Mouse (Mus musculus) ES-E14 (cell line): ENCODE measurements around the gene Acot13.

Experiments
- CHD2 ChIP-seq: IDR thresholded peaks from 2 replicates; pipeline ENCODE4 v1.6.1; 2014; ENCODE audit warnings: mild to moderate bottlenecking, low read depth, low read length, inconsistent platforms
- HCFC1 ChIP-seq: IDR thresholded peaks from 2 replicates; pipeline ENCODE4 v1.6.1; 2012; ENCODE audit warnings: low read length, inconsistent platforms, borderline replicate concordance; ENCODE audit not compliant: insufficient read depth
- MAFK ChIP-seq: IDR thresholded peaks from 2 replicates; pipeline ENCODE4 v1.6.1; 2014; ENCODE audit warnings: mild to moderate bottlenecking, low read depth, low read length, inconsistent platforms; ENCODE audit not compliant: insufficient read depth
- ZNF384 ChIP-seq: IDR thresholded peaks from 2 replicates; pipeline ENCODE4 v1.6.1; 2012; ENCODE audit warnings: low read depth, low read length, inconsistent platforms

- no peak for TF ChIP-seq MAFK
- peak; percentile 89 for TF ChIP-seq ZNF384
- TF ChIP-seq CHD2 = no peak
- TF ChIP-seq HCFC1 = no peak
Measured at GRCm38 (mm10) chr13:24776146-24776844, 55.0 kb downstream of the Acot13 start.
